Mouse (Mus musculus) heart, adult 2 months (tissue): ENCODE data around the gene Gdf15.

Experiments
- CTCF ChIP-seq: fragments of 200-600 bp; IDR thresholded peaks from 2 replicates; pipeline ENCODE4 v1.8.1; 2022; ENCODE audit warnings: antibody characterized with exemption, mild to moderate bottlenecking, moderate library complexity
- EP300 ChIP-seq: fragments of 200-500 bp; IDR thresholded peaks from 2 replicates; pipeline ENCODE4 v1.6.1; 2011; ENCODE audit warnings: low read depth, low read length, control low read depth; ENCODE audit not compliant: insufficient read depth
- POLR2A ChIP-seq: fragments of 200-500 bp; IDR thresholded peaks from 2 replicates; pipeline ENCODE4 v1.6.1; 2011; ENCODE audit warnings: mild to moderate bottlenecking, low read depth, low read length, control low read depth; ENCODE audit not compliant: insufficient read depth

DNA sequence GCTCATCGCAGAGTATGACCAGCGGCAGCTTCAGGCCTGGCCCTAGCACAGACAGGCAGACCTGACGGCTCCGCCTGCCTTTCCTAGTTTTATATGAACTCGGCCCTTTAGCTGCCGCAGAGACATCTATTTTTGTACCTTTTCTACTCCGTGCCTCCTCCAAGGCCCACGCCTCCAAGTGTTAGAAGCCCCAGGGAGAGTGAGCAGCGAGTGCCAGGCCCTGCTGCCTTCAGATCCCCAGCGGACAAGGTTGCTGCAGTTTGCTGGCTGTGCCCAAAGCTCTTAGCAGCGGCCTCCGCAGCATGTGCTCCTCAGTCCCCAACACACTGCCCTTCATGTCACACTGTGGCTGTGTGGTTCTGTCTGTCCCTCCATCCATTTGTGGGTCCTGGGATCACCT, 40.7 kb downstream of the Gdf15 start:
- TF ChIP-seq EP300 (no peak), CTCF (no peak), POLR2A (no peak)
